In the genomic region with DNA sequence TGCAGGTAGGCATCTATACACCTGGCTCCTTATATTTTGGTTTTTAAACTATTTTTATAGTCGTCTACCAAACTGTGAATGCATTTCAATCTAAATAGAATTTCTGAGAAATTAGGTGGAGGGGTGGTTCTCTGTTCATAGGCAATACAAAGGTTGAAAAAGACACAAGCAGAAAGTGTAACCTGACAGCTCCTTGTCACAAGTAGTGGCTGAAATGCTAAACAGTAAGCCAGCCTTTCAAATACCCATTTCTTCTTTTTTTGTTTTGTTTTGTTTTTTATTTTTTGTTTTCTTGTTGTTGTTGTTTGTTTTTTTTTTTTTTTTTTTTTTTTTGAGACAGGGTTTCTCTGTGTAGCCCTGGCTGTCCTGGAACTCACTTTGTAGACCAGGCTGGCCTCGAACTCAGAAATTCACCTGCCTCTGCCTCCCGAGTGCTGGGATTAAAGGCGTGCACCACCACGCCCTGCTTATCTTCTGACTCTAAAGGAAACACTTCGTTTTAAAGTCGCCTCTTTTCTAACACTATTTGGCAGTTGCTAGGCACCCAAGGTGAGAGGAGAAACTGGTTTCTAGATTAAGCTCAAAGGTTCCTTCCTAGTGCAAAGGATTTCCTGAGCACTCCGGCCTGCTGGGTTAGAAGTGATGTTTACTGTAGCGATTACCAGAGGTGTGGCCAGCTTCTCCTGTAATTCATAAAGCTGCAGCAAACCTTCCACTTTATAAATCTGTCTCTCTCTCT, we compare ENCODE assay signal across 14 mouse cellular contexts. TPM values are rescaled to one million over a fixed set of nuclear protein-coding genes. Genes with fewer than 3 reads are reported as not detected.
A peak's percentile ranks its signal among the peaks of the same experiment; 100 is the strongest.
DNase-seq lines count a peak whose midpoint lies in the region; ATAC-seq lines count a peak whose summit lies in the region.
"Had no signal": no experiment of that assay in that cellular context is flagged by ENCODE, and none has a peak within 500 bp of the region (broad histone marks: within the 10 kb centered on the region; RNA-seq: fewer than 3 reads in every experiment).

No protein-coding gene starts in this region.

- H3K9me3 ChIP-seq in forebrain, embryonic 14.5 days (replicated peaks; ENCODE audit: control insufficient read depth, low read length) = no peaks in the 10 kb centered on the region
- H3K9me3 ChIP-seq: embryonic facial prominence, embryonic 13.5 days; megakaryocyte, embryonic 14.5 days had no signal

- H3K27me3 ChIP-seq in forebrain, embryonic 14.5 days (replicated peaks; ENCODE audit: control insufficient read depth, insufficient read depth, low read length) = no peaks in the 10 kb centered on the region
- H3K27me3 ChIP-seq: embryonic facial prominence, embryonic 13.5 days; megakaryocyte, embryonic 14.5 days had no signal

- ATAC-seq in forebrain, embryonic 14.5 days = no peak

- H3K4me1 ChIP-seq in forebrain, embryonic 14.5 days (ENCODE audit: control insufficient read depth, insufficient read depth, low read length) = no peaks in the 10 kb centered on the region

- WGBS in forebrain, embryonic 14.5 days = 86% methylated on average over 8 of the region's 9 CpGs

- no peak overlapping the region for H3K4me3 ChIP-seq in forebrain, embryonic 14.5 days (ENCODE audit: low read depth, low read length)
- H3K4me3 ChIP-seq: embryonic facial prominence, embryonic 13.5 days; megakaryocyte, embryonic 14.5 days had no signal

- no peak overlapping the region for H3K27ac ChIP-seq in forebrain, embryonic 14.5 days (ENCODE audit: low read depth, low read length)
- H3K27ac ChIP-seq: embryonic facial prominence, embryonic 13.5 days had no signal

- no peak overlapping the region for H3K9ac ChIP-seq in forebrain, embryonic 14.5 days (ENCODE audit: low read length)
- H3K9ac ChIP-seq: embryonic facial prominence, embryonic 13.5 days had no signal

- H3K4me2 ChIP-seq in forebrain, embryonic 14.5 days (ENCODE audit: low read length) = no peak overlapping the region
- H3K4me2 ChIP-seq: embryonic facial prominence, embryonic 13.5 days had no signal

- DNase-seq in 416B (ENCODE audit: low read depth) = peak; percentile 78
- peak; percentile 35 to 45 for DNase-seq in B cell, adult 2 months
- DNase-seq in induced T-regulatory cell, adult 2 months (ENCODE audit: low read depth) = peak; percentile 92
- peak; percentile 89 for DNase-seq in naive thymus-derived CD4-positive, alpha-beta T cell, adult 2 months (ENCODE audit: low read depth)
- DNase-seq in forebrain, embryonic 14.5 days (ENCODE audit: low spot score) = no peak
- DNase-seq in adrenal gland, postnatal 25 days = no peak
- DNase-seq in left cerebral cortex, adult 18-20 months (ENCODE audit: low spot score in 2 of 2) = no peak
- DNase-seq: right cerebral cortex, adult 18-20 months had no signal

- no peaks in the 10 kb centered on the region for H3K36me3 ChIP-seq in forebrain, embryonic 14.5 days (ENCODE audit: control insufficient read depth, insufficient read depth, low read length)
- H3K36me3 ChIP-seq: embryonic facial prominence, embryonic 13.5 days had no signal

RNA-seq across cellular contexts. Expression of a gene that starts 9.7 kb away (rescaled TPM):
- polyA plus RNA-seq in forebrain, embryonic 14.5 days (2014; fragmentation: Nextera tagmentation; extraction: Ambion mirVana) = 19.1 and 20.1 TPM in 2 replicates
- 36.6 and 37.4 TPM in 2 replicates for total RNA-seq in adrenal gland, postnatal 25 days (2021)
- 10 to 100 TPM; 18.5 to 18.6 TPM for total RNA-seq in left cerebral cortex, adult 18-20 months (2021)

RNA-seq across cellular contexts. Expression of a gene that starts 39.8 kb away (rescaled TPM):
- polyA plus RNA-seq in forebrain, embryonic 14.5 days (2014; fragmentation: Nextera tagmentation; extraction: Ambion mirVana) = not detected in 2 replicates
- total RNA-seq in adrenal gland, postnatal 25 days (2021) = not detected in 2 replicates
- not detected for total RNA-seq in left cerebral cortex, adult 18-20 months (2021)
- total RNA-seq: left cerebral cortex, postnatal 14 days had no signal
- polyA plus RNA-seq: embryonic facial prominence, embryonic 13.5 days; heart, embryonic 16.5 days; kidney, embryonic 14.5 days; neural tube, embryonic 11.5 days had no signal

Comparison
In these comparisons a context has a peak if more than half of its experiments do, and no peak if none do; other contexts are left out.
1. DNase-seq: peak in 416B (single experiment), B cell, adult 2 months (2 of 2), induced T-regulatory cell, adult 2 months (single experiment) and naive thymus-derived CD4-positive, alpha-beta T cell, adult 2 months (single experiment); none in forebrain, embryonic 14.5 days (single experiment), adrenal gland, postnatal 25 days (single experiment) and left cerebral cortex, adult 18-20 months (0 of 2).